Mouse (Mus musculus) spleen, adult 2 months (tissue): Measurements from ENCODE around the gene Gucy1a1.

ENCODE experiments used
- CTCF ChIP-seq: fragments of 200-500 bp; IDR thresholded peaks from 2 replicates; pipeline ENCODE4 v1.5.1; 2011; ENCODE audit warnings: mild to moderate bottlenecking, inconsistent platforms; ENCODE audit not compliant: insufficient read depth, insufficient read length, insufficient replicate concordance; ENCODE audit errors: extremely low read depth
- POLR2A ChIP-seq: fragments of 200-500 bp; IDR thresholded peaks from 2 replicates; pipeline ENCODE4 v1.6.1; 2011; ENCODE audit warnings: low read depth, low read length, inconsistent platforms

DNA sequence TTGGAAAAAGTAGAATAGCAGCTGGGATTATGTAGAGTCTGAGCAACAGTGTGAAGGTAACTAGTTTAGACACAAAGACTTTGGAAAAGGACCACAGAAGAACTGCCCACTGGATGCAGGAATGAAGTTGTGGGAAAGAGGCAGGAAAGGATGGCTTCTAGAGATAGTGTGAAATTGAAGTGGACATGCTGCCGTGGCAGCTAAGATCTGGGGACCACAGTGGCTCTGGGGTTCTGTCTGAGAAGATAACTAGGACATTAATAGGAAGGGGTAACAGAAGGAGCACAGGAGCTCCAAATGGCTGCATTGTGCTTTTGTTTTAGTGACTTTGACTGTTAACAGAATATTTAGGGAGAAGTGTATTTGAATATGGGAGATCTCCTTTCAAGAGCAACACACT is 16.3 kb downstream of the Gucy1a1 start:
- no peak for TF ChIP-seq POLR2A
- TF ChIP-seq CTCF = no peak
